Mouse (Mus musculus) macrophage (primary cell): ENCODE data around the gene Tspyl4. TPM values are rescaled to one million over a fixed set of nuclear protein-coding genes. Genes with fewer than 3 reads are reported as not detected.

ENCODE experiments used
- polyA plus RNA-seq: library from polyadenylated mRNA; stranded (reverse); fragments of 250-400 nt; gene quantifications from 3 replicates; pipeline ENCODE4 v1.2.4, GENCODE M21; 2018; ENCODE audit warnings: inconsistent platforms

Tspyl4 gene
- polyA plus RNA-seq, 1 experiment from 2014 or later = 5.7 TPM

Other genes starting within 250 kb of the Tspyl4 start
- 0.07 to 0.09 TPM in 2 of 3 replicates, not detected in the other for gene Calhm5, start 200.9 kb upstream of the Tspyl4 start, polyA plus RNA-seq
- gene Calhm6, start 169.5 kb upstream of the Tspyl4 start, polyA plus RNA-seq = 7.2 to 99.9 TPM (median 13.6 TPM) in 3 replicates
- 52.7 to 100 TPM (median 77.5 TPM) in 3 replicates for gene Dse, start 89.7 kb upstream of the Tspyl4 start, polyA plus RNA-seq
- 38.3 to 64.8 TPM (median 43.1 TPM) in 3 replicates for gene Tspyl1, start 15.3 kb upstream of the Tspyl4 start, polyA plus RNA-seq
- gene Col10a1, start 92.5 kb downstream of the Tspyl4 start, polyA plus RNA-seq = not detected in 3 replicates
- gene Nt5dc1, start 121.1 kb downstream of the Tspyl4 start, polyA plus RNA-seq = 10.5 to 17.0 TPM (median 12.2 TPM) in 3 replicates
- 0.12 to 0.24 TPM (median 0.14 TPM) in 3 replicates for gene Frk, start 186.0 kb downstream of the Tspyl4 start, polyA plus RNA-seq